Mouse (Mus musculus): ENCODE data around the gene Dnah12.

DNA sequence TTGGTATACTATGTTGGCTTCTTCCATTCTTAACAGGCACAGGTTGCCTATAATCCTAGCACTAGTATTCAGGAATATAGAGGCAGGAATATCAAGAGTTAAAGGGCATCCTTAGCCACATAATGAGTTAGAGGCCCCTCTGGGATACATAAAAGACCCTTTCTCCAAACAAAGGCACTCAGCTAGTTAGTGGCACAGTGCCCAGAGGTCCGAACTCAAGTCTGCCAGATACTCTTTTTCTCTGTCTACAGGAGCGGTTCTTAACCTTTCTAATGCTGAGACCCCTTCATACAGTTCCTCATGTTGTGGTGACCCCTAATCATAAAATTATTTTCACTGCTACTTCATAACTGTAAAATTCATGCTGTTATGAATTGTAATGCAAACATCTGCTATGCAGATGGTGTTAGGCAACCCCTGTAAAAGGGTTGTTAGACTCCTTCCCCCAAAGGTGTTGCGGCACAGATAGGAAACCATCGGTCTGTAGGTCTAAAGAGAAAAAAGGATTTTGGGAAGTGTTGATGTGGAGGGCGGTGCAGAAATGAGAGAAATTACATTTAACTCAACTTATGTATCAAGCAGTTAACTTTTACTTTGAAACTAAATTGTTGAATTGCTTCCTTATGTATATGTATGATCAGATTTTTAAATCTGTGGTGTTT lies 47.0 kb upstream of the Dnah12 start:
- TF ChIP-seq POLR2A (IDR thresholded peaks at IDR 0.05; ENCODE audit: extremely low read depth, insufficient read depth, low read length) (no peak), CTCF (IDR thresholded peaks at IDR 0.05; ENCODE audit: extremely low read depth, insufficient read depth, low read length) (no peak)

Data from cortical plate, adult 2 months (tissue).